In the genomic region with DNA sequence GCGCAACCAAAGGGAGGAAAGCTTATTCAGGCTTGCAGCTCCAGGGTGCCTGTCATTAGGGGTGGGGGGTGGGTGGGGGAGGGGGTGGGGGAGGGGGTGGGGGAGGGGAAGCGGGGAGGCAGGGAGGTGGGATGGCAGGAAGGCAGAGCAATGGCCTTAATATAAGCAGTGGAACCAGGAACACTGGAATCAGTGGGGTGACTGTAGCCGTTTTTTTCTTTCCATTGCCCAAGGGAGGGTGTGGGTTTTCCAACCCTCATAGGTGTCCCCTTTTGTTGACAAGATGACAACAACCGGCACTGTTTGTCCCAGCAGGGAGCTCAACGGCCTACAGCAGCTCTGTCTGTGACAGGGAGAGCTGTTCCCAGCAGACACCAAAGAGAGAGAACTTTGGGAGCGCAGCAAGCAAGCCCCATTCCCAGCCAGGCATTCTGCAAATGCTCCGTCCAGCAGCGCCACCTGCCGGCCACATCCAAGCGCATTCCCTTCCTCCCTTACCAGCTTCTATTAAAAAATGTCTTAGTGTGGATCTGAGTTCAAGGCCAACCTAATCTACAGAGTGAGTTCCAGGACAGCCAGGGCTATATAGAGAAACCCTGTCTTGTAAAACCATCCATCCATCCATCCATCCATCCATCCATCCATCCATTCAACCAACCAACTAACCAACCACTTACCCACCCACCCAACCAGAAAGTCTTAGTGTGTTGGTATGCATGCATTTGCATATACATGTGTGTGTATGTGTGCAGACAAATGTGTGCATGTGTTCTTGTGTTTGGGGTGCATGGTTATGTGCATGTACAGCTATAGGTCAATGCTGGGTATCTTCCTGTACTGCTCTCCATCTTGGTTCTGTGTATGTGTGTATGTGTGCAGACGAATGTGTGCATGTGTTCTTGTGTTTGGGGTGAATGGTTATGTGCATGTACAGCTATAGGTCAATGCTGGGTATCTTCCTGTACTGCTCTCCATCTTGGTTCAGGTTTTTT, we compare ENCODE assay signal across 8 mouse cellular contexts. TPM values are rescaled to one million over a fixed set of nuclear protein-coding genes. Genes with fewer than 3 reads are reported as not detected.
DNase-seq lines count a peak whose midpoint lies in the region; ATAC-seq lines count a peak whose summit lies in the region.

No protein-coding gene starts in this region.

- H3K4me1 ChIP-seq in hindbrain, embryonic 16.5 days (ENCODE audit: control insufficient read depth, insufficient read depth, low read depth, low read length): no peaks in the 10 kb centered on the region

- peak; percentile 68 for DNase-seq in T-cell, adult 2 months (ENCODE audit: low spot score)
- DNase-seq in cerebellum, postnatal 36 days: peak; percentile 90 to 93
- DNase-seq in gastrocnemius, adult 18-20 months (ENCODE audit: low spot score): peak; percentile 84
- peak; percentile 72 for DNase-seq in left cerebral cortex, adult 11 months (ENCODE audit: low spot score)
- peak; percentile 85 to 89 for DNase-seq in right cerebral cortex, adult 2 months (ENCODE audit: low spot score in 2 of 2)
- DNase-seq in urinary bladder, postnatal 10 days (ENCODE audit: low spot score): peak; percentile 65

- H3K4me3 ChIP-seq in hindbrain, embryonic 16.5 days (ENCODE audit: low read length): no peak overlapping the region

- H3K27ac ChIP-seq in hindbrain, embryonic 16.5 days (ENCODE audit: low read depth, low read length): no peak overlapping the region

- H3K9ac ChIP-seq in hindbrain, embryonic 16.5 days (ENCODE audit: low read depth, low read length): no peak overlapping the region

- H3K36me3 ChIP-seq in hindbrain, embryonic 16.5 days (ENCODE audit: control insufficient read depth, insufficient read depth, low read length): no peaks in the 10 kb centered on the region

- peak overlapping the region; percentile 29; the same call in 1 of the 2 replicates for H3K4me2 ChIP-seq in hindbrain, embryonic 16.5 days (ENCODE audit: low read length)

- H3K9me3 ChIP-seq in hindbrain, embryonic 16.5 days (ENCODE audit: control insufficient read depth, low read length): peaks cover 2% of the 10 kb centered on the region; the same call in 1 of the 2 replicates

- ATAC-seq in hindbrain, embryonic 16.5 days: peak; percentile 88
- peak; percentile 92 for ATAC-seq in megakaryocyte, adult 5-6 weeks (ENCODE audit: poor library complexity, severe bottlenecking)

- 13% methylated on average over 11 of the region's 11 CpGs for WGBS in hindbrain, embryonic 16.5 days

- no peaks in the 10 kb centered on the region for H3K27me3 ChIP-seq in hindbrain, embryonic 16.5 days (replicated peaks; ENCODE audit: control insufficient read depth, insufficient read depth, low read length)

RNA-seq across cellular contexts. Expression of a gene that starts 17.5 kb away (rescaled TPM):
- not detected for total RNA-seq in gastrocnemius, adult 18-20 months (2021)
- polyA plus RNA-seq in hindbrain, embryonic 16.5 days (2015; fragmentation: Nextera tagmentation; extraction: Ambion mirVana): 1.9 and 2.1 TPM in 2 replicates
- total RNA-seq in megakaryocyte, adult 5-6 weeks (2015): not detected in 2 replicates
- total RNA-seq in megakaryocyte, adult 5-6 weeks (2017): not detected in 2 replicates

RNA-seq across cellular contexts. Expression of a gene that starts 26.9 kb away (rescaled TPM):
- not detected for total RNA-seq in gastrocnemius, adult 18-20 months (2021)
- polyA plus RNA-seq in hindbrain, embryonic 16.5 days (2015; fragmentation: Nextera tagmentation; extraction: Ambion mirVana): not detected in 2 replicates
- total RNA-seq in megakaryocyte, adult 5-6 weeks (2015): 5.5 and 6.3 TPM in 2 replicates
- total RNA-seq in megakaryocyte, adult 5-6 weeks (2017): 15.6 and 15.7 TPM in 2 replicates

Comparison
In these comparisons a context has a peak if more than half of its experiments do, and no peak if none do; other contexts are left out.
1. RNA of a gene that starts 26.9 kb away (total RNA-seq): 5.5 to 15.7 TPM in megakaryocyte, adult 5-6 weeks; not detected in gastrocnemius, adult 18-20 months; every median in the first group is over 4 times any median in the second.
2. Peak in every context shown above with its lines, with median percentiles within 50 percentile points of each other: DNase-seq.